Mouse (Mus musculus): Measurements from ENCODE around the gene Gusb.

DNA sequence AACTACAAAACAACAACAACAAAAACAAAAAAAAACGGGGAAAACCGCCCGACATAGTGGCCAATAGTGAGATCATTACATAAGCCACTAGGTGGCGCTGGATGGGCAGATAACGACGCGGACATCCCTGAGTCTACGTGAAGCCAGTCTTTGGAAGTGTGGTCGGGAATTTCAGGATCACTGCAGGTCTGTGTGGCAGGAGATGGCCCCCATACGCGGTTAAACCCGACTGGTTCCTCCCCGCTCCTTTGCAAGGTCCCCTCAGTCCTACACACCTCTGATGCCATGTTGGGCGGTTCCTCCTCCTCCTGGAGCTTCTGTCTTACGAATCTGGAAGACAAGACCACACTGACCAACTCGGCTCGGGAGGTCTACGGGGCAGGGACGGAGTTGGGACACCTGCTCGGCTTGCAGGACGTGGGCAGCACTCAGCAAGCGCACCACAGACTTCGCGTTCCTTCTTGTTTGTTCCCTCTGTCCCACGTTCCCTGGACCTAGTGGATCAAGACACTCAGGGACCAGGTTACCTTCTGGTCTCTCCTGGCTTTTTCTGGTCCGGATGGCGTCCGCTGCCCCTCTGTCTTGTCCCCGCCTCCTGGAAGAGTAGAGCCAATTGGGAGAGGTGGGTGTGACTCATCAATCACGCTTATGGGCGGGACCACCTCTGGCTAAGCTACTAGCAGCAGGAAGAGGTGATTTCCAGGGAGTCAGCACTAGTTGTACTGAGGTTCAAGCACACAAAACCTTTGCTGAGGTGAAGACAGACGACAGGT lies 21.1 kb upstream of the Gusb start:
- TF ChIP-seq CTCF (IDR thresholded peaks at IDR 0.05; ENCODE audit: low read depth, low read length), result peak; percentile 82
- peak; percentile 55 for TF ChIP-seq POLR2A (IDR thresholded peaks at IDR 0.05; ENCODE audit: insufficient read depth, low read length)

All from ES-Bruce4 (cell line).